Mouse (Mus musculus) T-helper 2 cell (primary cell): ENCODE data around the gene Gamt.

Experiments used
- in situ Hi-C: fragments of 300-600 bp; cut with MboI, MseI; formaldehyde crosslinking; loops from one replicate; pipeline ENCODE4 v1.15.1; 2025; ENCODE audit warnings: high pct_unique_total_duplicates

Gamt gene

DNA sequence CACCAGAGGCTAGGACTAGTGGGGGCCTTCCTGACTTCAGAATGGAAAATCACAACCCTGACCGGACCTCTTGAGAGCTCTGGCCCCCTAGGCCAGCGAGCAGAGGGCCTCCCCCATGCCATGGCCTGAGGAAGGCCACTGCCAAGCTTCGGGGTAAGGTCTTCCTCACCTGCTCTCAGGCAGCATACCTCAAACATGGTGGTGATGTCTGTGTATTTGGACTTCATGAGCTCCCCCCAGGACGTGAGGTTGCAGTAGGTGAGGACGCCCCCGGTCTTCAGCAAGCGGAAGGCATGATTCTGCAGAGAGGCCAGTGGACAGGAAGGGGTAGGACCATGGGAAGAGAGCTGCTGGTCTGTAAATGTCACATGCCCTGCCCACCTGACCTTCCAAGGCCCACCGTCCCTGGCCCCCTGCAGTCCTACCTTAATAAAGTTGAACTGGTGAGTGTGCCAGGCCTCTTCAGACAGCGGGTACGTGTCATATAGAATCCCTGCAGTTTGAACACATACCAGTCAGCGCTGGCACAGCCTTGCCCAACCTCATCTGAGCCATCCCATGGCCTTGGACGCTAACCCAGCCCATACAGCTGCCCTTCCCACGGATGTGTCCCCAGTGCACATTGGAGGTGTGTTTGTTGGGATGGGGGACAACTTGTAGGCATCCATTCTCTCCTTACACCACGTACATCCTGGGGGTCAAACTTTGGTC lies 1.9 kb downstream of the Gamt start:
- in situ Hi-C loops = no loop called here

DNA sequence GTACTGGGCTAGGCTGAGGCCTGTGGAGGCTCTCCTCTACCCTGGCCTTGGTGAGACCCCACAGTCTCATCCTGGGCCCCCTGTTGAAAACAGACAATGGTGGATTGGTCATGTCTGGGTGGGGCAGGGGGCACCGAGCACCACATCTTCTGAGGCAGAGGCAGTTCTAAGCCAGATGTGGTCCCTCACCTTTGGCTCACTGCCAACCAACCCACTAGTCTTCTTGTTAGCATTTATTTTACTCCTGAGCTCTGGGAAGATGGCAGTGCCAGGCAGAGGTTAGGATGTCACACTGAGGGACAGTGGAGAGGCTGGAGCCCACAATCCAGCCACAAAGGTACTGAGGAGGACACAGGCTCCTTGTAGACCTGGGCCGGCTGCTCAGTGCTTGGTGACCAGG lies 2.9 kb downstream of the Gamt start:
- in situ Hi-C loops = no loop called here

DNA sequence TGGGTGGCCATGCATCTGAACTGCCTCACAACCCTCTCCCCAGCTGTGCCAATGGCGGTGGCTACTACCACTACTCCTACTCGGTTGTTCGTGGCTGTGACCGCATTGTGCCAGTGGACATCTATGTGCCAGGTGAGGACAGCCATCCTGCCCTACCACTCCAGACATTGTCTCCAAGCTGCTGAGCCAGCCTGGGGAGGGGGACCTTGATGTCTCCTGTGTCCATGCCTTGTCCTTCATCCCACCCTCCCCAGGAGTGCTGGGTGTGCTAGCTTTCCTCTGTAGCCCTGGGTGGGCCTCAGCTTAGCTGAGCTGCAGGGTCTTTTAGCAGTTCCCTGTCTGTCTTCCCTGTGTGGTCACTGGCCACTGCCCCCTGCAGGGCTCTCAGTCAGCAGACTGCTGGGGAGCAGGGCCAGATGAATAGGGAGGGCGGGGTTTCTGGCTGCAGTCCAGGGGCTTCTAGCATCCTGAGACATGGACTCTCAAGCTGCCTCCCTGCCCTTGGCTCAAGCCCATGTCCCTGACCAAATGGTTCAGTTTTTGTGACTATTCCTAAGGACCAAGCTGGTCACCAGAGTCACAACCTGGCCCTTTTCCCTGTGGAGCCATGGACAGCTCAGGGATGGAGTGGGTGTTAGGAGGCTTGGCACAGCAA lies 4.8 kb downstream of the Gamt start:
- in situ Hi-C loops = no loop called here

DNA sequence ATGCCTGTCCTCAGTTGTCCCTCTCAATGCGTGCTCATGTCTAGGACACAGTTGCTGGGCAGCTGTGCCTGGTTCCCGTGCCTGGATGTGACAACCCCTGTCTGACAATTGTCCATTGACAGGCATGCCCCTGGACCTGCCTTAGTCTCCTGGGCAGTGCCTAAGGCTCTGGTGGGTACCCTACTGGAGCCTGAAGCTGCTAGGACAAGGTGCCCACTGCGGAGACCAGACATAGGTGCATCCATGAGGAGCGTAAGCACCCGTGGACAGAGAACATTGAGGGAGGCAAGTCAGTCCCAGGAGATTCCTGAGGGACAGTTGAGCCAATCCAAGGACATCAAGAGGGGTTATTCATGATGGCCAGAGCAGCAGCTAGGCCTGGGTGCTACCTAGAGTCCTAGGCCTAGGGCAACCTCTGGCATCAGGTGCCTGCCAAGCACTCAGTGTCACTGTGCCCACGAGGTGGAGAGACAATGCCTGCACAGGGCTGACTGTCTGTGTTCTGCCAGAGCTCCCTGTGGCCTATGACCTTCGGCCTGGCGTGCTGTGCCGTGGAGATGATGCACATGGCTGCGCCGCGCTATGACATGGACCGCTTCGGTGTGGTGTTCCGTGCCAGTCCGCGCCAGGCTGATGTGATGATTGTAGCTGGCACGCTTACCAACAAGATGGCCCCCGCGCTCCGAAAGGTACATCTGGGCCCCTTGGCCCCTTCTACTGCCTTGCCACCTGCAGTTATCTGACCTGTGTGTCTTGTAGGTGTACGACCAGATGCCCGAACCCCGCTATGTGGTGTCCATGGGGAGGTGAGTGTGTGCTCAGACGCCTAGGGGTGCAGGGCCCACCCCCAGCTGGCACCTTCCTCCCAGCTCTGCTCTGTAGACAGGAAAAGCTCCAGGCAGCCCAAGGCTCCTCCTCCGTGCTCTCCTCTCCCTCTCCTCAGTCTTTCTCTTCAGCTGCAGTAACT lies 6.2 kb downstream of the Gamt start:
- in situ Hi-C loops = no loop called here

DNA sequence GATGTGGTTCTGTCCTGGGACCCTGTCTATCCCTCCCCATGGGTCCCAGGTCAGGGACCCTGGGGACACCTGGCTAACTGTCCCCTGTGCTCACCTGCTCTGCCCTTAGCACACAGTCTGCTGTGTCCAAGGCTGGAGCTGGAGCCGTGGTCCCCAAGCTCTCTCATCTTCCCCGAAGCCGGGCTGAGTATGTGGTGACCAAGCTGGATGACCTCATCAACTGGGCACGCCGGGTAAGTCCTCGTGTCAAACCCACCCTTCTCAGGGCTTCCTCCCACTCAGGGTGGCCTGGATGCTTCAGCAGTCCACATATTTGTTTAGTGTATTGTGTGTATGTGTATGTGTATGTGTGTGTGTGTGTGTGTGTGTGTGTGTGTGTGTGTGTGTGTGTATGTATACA lies 7.3 kb downstream of the Gamt start:
- in situ Hi-C loops = no loop called here

DNA sequence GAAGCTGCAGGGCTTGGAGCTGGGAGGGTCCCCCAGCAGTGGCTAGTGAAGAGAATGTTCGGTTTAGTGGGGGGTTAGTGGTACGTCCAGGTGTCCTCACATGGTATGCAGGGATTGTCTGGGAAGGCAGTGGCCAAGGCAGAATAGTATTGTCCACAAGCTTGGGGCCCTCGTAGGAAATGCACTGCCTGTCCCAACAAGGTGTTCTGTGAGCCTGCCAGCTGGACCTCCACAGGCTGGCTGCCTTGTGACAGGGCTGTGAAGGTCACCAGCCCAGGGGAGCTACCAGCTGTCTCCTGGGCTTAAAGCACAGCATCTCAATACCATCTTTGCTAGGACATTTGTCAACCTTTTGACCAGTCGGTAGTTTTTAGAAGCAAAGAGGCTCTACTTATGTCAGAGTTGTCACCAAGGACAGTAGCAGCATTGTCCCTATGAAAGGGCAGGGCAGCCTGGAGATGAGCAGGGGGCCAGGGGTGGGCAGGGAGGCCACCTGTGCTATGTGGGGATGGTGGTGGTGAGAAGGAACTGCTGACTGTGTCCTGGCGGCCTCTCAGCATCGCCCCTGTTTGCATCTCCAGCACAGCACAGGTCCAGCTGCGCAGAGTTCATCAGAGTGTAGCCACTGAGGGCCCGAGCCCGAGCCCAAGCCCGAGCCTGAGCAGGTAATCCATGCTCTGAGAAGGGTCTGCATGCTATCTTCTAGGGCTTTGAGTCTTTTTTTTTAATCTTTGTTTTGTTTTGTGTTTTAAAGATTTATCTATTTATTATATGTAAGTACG lies 8.1 kb downstream of the Gamt start:
- in situ Hi-C loops = no loop called here

DNA sequence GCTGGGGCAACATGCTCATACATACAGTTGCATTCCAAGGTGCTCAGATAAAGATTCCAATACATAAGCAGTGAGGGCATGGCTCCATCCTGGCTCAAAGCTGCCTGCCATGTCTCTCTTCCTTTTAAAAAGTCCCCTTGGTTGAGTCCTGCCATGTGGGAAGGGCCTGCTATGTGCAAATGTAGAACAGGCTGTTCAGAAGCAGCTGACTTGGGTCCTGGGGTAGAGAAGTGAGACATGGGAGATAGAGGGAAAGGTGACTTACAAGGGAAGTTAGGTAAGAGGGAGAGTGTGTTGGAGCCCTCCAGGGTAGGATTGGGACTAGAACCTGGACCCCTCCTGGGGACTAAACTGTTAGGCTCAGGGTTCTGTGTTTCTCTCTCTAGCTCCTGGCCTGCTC lies 8.8 kb downstream of the Gamt start:
- in situ Hi-C loops = no loop called here

DNA sequence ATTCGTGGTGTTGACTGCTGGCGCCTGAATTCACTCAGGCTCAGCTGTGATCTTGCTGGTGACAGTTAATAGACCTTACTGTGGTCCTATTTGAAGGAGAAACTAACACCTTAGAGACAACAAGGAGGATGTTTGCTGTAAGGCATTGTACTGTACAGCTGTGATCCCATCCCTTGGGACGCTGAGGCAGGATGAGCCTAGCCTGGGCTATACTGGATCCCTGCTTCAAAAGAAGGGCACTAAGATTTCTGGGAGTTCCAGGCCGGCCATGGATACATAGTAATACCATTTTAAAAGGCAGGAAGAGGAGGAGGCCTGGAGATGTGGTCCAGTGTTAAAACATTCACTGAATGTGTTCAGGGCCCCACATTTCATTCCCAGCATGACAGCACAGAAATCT lies 10.2 kb downstream of the Gamt start:
- in situ Hi-C loops = no loop called here

DNA sequence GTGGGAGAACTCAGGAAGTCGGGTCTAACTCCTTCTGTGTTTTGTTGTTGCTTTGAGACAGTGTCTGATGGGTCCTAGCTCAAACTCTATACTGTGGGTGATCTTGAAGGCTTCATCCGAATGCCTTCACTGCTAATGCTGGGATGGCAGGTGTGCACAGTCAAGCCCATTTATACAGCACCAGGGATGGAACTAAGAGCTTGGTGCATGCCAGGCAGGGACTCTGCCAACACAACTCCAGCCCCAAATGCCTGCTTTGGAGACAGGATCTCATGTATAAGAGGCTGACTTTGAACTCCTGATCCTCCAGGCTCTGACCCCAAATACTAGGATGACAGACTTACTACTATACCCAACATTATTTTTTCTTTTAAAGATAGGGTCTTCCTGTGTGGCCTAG lies 10.8 kb downstream of the Gamt start:
- in situ Hi-C loops = no loop called here

DNA sequence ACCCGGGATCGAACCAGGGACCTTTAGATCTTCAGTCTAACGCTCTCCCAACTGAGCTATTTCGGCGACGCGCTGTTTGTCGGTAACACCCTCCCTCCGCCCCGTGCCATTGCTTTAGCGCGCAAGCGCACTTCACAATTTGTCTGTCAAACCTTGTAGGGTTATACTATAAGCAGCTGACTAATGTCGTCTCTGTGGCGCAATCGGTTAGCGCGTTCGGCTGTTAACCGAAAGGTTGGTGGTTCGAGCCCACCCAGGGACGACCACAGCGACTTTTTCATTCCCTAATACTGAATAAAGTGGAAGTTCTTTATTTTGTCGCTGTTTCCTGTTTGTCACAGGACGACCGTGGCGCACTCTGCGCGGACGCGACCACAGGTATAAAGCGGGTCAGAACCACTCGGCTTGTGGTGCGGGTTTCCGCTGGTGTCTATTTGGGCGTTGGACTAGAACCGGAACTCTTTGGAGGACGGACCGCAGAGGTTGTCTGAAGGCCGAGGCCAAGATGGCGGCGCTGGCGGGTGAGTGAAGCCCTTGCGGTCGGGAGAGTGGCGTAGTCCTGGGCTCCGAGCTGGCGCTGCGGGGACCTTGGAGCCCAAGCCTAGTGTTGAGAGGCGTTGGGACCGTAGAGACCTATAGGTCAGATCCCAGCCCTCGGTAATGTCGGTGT lies 11.7 kb downstream of the Gamt start, which contains the start of gene Ndufs7:
Gene Ndufs7 (plus strand): TSS at position 151 of the 670 bp plus-strand sequence.
- in situ Hi-C loops = loop anchor here (5.0 kb wide), 1 partner anchor 72 kb away; the partner anchor contains the start of gene Efna2

DNA sequence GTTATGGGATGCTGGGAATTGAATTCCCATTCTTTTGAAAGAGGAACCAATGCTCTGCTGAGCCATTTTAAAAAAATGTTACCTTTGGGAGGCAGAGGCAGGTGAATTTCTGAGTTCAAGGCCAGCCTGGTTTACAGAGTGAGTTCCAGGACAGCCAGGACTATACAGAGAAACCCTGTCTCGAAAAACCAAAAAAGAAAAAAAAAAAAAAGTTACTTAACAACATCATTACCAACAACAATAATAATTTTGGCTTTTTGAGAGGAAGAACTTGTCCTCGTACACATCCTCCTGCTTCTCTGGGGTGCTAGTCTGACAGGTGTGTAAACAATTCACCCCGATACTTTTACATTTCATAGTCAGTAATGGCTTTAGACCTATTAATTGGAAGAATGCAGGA lies 12.4 kb downstream of the Gamt start:
- in situ Hi-C loops = loop anchor here (5.0 kb wide), 1 partner anchor 71 kb away; the partner anchor contains the start of gene Efna2

DNA sequence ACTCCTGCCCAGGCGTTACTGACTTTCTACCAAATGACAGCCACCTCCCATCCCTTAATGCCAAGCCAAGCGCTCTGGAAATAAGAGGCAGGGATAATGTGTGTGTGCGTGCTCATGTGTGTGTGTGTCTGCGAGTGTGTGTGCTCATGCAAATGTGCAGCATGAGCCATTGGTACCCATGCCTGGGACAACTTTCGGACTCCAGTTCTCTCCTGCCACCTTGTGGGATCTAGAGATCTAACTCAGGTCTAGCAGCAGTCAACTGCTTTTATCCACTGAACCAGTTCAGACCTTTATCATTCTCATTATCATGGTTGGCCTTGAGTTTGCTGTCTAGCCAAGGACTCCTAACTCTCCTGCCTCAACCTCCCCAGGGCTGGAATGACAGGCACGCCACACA lies 13.0 kb downstream of the Gamt start:
- in situ Hi-C loops = loop anchor here (5.0 kb wide), 1 partner anchor 71 kb away; the partner anchor contains the start of gene Efna2

DNA sequence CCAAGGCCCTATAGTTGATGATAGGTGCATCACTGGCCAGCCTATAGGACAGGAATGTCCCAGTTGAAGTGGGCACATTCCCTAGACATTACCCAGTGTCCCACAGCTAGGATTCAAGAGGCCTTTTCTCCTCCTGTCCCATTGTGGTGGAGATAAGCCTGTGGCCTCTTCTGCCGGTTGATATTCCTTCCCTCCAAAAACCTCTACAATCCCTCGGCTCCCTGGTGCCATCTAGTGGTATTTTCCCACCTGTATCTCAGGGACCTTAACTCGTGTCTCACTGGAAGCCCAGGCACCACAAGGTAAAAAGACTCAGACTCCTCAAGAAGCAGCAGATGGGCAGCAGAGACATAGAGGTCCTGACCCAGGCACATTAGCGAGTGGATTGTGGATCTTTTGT lies 15.2 kb downstream of the Gamt start:
- in situ Hi-C loops = loop anchor here (5.0 kb wide), 1 partner anchor 68 kb away; the partner anchor contains the start of gene Efna2

DNA sequence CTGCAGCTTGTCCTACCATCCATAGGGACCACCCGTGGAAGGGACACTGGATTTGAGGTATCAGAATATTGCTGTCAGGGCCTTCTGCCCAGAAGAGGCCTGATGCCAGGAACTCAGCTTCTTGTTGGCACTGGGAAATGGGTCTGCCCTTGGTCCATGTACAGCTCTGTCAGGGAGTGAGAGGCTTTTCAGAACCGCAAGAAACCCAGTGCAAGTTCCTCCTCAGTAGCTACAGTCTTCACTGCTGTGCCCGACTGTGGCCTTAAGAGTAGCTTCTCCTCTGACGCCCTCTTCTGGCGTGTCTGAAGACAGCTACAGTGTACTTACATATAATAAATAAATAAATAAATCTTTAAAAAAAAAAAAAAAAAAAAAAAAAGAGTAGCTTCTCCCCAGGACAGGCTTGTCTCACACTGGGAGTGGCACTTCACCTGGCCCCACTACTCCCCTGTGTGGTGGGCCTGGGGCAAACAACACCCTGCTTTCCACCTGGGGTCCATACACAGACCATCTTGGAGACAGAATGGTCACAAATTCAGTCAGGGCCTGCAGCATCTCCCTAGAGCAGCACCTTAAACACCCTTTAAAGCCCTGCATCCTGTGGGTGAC lies 15.9 kb downstream of the Gamt start:
- in situ Hi-C loops = loop anchor here (5.0 kb wide), 1 partner anchor 68 kb away; the partner anchor contains the start of gene Efna2

DNA sequence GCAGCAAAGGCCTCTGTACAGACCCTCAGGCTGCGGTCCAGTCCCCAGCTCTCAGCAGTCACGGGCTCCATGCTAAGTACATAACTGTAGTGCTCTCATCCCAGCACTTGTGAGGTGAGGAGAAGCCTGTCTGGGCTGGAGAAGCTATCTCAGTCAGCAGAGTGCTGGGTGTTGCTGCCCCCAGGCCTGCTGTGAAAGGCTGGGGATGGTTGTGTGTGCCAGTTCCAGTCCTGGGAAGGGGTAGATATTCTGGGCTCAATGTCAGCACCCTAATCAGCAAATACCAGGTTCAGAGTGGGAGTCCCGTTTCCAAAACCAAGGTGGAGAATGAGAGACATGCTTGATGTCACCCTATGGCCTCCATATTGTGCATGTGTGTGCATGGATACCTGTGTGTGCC lies 18.2 kb downstream of the Gamt start:
- in situ Hi-C loops = no loop called here

DNA sequence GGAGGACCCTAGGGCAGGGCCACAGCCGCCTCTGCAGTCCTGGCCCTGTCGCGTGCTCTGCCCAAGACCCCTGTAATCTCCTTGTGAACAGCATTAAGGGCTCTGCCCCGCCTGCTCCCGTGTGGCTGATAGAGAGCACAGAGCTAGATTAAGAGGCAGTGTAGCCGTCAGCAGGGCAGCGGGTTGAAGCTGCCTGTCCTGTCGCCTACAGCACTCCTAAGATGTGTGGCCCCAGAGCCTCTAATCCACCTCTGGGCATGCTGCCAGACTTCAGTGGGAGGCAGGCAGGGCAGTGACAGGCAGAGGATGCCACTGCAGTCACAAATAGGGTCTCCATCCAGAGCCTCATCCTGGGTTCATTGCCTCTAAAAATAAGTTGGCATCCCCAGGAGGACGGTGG lies 18.7 kb downstream of the Gamt start:
- in situ Hi-C loops = no loop called here

DNA sequence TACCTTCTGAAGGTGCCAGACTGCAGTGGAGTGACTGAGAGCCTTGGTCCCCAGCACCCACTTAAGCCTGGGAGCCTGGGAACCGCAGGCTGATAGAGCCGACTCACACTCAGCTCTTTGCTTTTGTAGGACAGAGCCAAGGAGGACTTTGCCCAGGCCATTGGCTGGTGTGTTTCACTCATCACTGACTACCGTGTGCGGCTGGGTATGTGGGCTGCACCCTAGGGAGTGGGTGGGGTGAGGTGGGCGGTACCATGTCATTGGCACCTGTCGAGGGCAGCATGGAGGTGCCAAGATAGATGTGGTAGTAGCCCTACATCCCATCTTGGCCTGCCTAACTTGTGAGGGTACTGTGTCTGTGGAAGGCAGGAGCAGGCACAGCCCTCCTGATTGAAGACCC lies 21.0 kb downstream of the Gamt start:
- in situ Hi-C loops = no loop called here

DNA sequence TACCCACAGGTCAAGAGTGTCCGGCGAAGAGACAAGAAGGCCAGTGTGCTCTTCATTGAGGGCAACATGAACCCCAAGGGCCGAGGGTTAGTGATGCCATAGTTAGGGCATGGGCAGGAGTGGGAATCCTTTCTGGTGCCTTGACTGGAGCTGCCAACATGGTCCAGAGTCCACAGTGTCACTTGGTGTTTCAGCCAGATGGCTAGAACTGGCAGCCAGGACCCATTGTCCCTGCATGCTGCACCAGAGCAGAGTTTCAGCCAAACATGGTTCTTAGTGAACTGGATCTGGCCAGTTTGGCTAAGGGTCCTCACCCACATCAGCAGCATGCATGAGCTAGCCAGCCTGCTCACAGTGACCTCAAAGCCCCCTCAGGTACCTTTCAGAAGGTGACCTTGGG lies 22.5 kb downstream of the Gamt start:
- in situ Hi-C loops = no loop called here

DNA sequence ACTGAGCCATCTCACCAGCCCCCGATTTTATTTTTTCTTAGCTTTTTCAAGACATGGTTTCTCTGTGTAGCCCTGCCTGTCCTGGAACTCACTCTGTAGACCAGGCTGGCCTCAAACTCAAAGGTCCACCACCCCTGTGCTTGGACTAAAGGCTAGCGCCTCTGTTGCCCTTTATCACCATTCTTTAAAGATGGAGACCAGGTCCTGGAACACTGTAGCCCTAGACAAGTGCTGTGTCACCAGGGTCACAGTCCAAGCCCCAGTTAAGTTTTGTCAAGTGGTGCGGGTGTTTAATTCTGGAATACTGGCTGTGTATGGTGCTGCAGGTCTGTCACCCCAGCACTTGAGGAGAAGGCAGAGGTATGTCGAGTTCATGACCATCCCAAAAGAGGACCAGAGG lies 23.8 kb downstream of the Gamt start:
- in situ Hi-C loops = no loop called here

DNA sequence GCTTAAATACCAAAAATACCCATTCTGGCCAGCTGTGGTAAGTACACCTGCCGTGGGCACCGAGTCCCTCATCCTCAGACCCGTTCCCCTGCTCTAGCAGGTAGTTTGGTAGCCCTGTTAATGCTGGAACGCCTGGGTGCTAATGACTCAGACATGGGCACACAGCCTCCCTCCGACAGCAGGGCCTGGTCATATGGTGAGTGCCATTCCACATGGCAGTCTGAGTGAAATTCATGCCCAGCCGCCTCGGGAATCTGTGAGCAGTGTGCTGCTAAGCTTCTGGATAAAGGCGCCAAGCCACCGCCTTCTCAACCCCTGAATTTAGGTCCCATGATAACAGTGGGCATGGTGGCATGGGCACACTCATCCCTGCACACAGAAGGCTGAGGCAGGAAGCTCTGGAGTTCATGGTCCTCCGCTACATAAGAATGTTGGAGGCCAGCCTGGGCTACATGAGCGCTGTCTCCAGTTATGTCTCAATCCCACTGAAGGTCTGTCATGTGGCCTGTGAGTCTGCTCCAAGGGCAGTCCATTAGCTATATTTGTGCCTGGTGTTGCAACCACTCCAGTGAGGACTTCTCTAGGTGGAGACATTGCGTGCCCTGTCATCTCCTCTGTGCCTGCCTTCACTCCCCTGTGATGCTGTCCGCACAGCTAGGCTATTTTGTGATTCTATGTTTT lies 24.5 kb downstream of the Gamt start:
- in situ Hi-C loops = no loop called here
